In the genomic region with DNA sequence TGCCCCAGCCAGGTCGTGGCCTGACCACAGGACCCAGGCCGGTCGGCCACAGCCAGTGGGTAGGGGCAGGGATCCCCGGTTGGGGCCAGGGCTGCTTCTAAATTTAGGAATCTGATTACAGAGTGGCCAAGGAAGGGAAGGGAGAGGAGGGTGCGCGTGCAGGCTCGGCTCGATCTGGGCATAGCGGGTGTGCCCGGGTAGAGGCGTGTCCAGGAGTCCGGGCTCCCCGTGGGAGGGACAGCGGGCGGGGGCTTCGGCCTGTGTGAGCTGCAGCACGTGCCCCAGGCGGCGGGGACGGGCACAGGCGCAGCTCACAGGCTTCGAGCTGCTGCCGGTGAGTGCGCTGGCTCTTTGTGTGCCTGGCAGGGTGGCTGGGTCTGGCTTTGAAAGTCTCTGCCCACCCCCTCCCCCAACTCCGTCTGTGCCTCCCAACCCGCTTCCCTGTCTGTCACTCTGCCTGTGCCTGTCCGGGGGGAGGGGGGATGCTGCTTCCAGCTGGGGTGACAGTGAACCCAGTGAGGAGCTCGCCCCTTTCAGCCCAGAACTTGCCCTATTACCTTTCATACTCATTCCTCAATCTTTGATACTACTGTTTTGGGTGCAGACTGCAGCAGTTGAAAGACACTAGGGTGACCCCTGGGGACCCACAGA, we compare ENCODE assay signal across 9 mouse cellular contexts. TPM values are rescaled to one million over a fixed set of nuclear protein-coding genes. Genes with fewer than 3 reads are reported as not detected.
DNase-seq lines count a peak whose midpoint lies in the region; ATAC-seq lines count a peak whose summit lies in the region.
"Had no signal": no experiment of that assay in that cellular context is flagged by ENCODE, and none has a peak within 500 bp of the region (broad histone marks: within the 10 kb centered on the region; RNA-seq: fewer than 3 reads in every experiment).

A gene (plus strand): TSS at position 235 of the 651 bp plus-strand sequence.

- H3K4me3 ChIP-seq in hindbrain, embryonic 16.5 days (ENCODE audit: low read length): peak within 1 kb of the TSS; percentile 82
- H3K4me3 ChIP-seq in stomach, embryonic 16.5 days (replicated peaks; ENCODE audit: low read length): peak within 1 kb of the TSS; percentile 76

- peaks cover 2% of the 10 kb centered on the region; the same call in 1 of the 2 replicates for H3K9me3 ChIP-seq in hindbrain, embryonic 16.5 days (ENCODE audit: control insufficient read depth, low read length)
- H3K9me3 ChIP-seq in stomach, embryonic 16.5 days (replicated peaks; ENCODE audit: control insufficient read depth, low read length): no peaks in the 10 kb centered on the region

- H3K9ac ChIP-seq in hindbrain, embryonic 16.5 days (ENCODE audit: low read depth, low read length): peak within 1 kb of the TSS; percentile 91
- peak within 1 kb of the TSS; percentile 89 for H3K9ac ChIP-seq in stomach, embryonic 16.5 days (ENCODE audit: low read length)

- peak within 1 kb of the TSS; percentile 86 for H3K4me2 ChIP-seq in hindbrain, embryonic 16.5 days (ENCODE audit: low read length)
- H3K4me2 ChIP-seq in stomach, embryonic 16.5 days (ENCODE audit: low read depth, low read length): peak within 1 kb of the TSS; percentile 86

- peak; percentile 43 for ATAC-seq in hindbrain, embryonic 16.5 days
- peak; percentile 23 for ATAC-seq in megakaryocyte-erythroid progenitor cell, adult 5-6 weeks (replicated peaks; ENCODE audit: low FRiP score, low TSS enrichment, poor library complexity, severe bottlenecking)
- peak; percentile 78 for ATAC-seq in stomach, embryonic 16.5 days (ENCODE audit: insufficient read depth, low FRiP score)

- H3K4me1 ChIP-seq in hindbrain, embryonic 16.5 days (ENCODE audit: control insufficient read depth, insufficient read depth, low read depth, low read length): peaks cover 53% of the 10 kb centered on the region
- peaks cover 51% of the 10 kb centered on the region for H3K4me1 ChIP-seq in stomach, embryonic 16.5 days (ENCODE audit: control insufficient read depth, insufficient read depth, low read length)

- DNase-seq in cerebellum, adult 8-10 months: peak; percentile 37
- no peak for DNase-seq in cerebellum, adult 9-11 months
- peak; percentile 47 for DNase-seq in cerebellum, adult 9-10 months
- DNase-seq in gastrocnemius, postnatal 10 days: peak; percentile 71
- DNase-seq in left cerebral cortex, postnatal 36 days (ENCODE audit: low spot score in 2 of 2): peak; percentile 53 to 60

- H3K36me3 ChIP-seq in hindbrain, embryonic 16.5 days (ENCODE audit: control insufficient read depth, insufficient read depth, low read length): 0 out of 2 replicates have a peak, but pooled peaks cover 2% of the 10 kb centered on the region
- H3K36me3 ChIP-seq in stomach, embryonic 16.5 days (ENCODE audit: control insufficient read depth, insufficient read depth, low read length): no peaks in the 10 kb centered on the region

- peak within 1 kb of the TSS; percentile 93 for H3K27ac ChIP-seq in hindbrain, embryonic 16.5 days (ENCODE audit: low read depth, low read length)
- peak within 1 kb of the TSS; percentile 77 for H3K27ac ChIP-seq in stomach, embryonic 16.5 days (ENCODE audit: low read length)

- H3K27me3 ChIP-seq in hindbrain, embryonic 16.5 days (replicated peaks; ENCODE audit: control insufficient read depth, insufficient read depth, low read length): no peaks in the 10 kb centered on the region
- no peaks in the 10 kb centered on the region for H3K27me3 ChIP-seq in stomach, embryonic 16.5 days (ENCODE audit: control insufficient read depth, insufficient read depth, low read length)
- H3K27me3 ChIP-seq: Patski had no signal

- 1% methylated on average over 19 of the region's 28 CpGs for WGBS in hindbrain, embryonic 16.5 days
- 9% methylated on average over 28 of the region's 28 CpGs for WGBS in stomach, embryonic 16.5 days

- intact Hi-C loops in left cerebral cortex, postnatal 36 days (cut with DNase I): loop anchor here (2.0 to 5.0 kb wide), 2 partner anchors 26 to 150 kb away; a partner anchor contains a TSS

RNA-seq across cellular contexts. Expression of the gene that starts here (rescaled TPM):
- 1 to 10 TPM; 8.2 to 9.1 TPM for total RNA-seq in gastrocnemius, postnatal 10 days (2021)
- 10.5 and 18.5 TPM in 2 replicates for polyA plus RNA-seq in hindbrain, embryonic 16.5 days (2015; fragmentation: Nextera tagmentation; extraction: Ambion mirVana)
- 10 to 100 TPM; 14.9 to 16.0 TPM for total RNA-seq in left cerebral cortex, postnatal 36 days (2021)
- total RNA-seq in megakaryocyte-erythroid progenitor cell, adult 5-6 weeks (2014; fragmentation: Nextera tagmentation): 5.0 and 5.4 TPM in 2 replicates
- 4.0 and 19.5 TPM in 2 replicates for total RNA-seq in megakaryocyte-erythroid progenitor cell, adult 5-6 weeks (2017)
- 5.4 and 9.7 TPM in 2 replicates for polyA plus RNA-seq in stomach, embryonic 16.5 days (2015; fragmentation: Nextera tagmentation; extraction: Ambion mirVana)

Comparison
In these comparisons a context has a peak if more than half of its experiments do, and no peak if none do; other contexts are left out.
1. ATAC-seq: peak in every context shown above with its lines; median percentile 78 in stomach, embryonic 16.5 days; 43 in hindbrain, embryonic 16.5 days; 23 in megakaryocyte-erythroid progenitor cell, adult 5-6 weeks.